Mouse (Mus musculus) hindbrain, embryonic 15.5 days (tissue): ENCODE results near the gene Zfp512b. TPM values are rescaled to one million over a fixed set of nuclear protein-coding genes. Genes with fewer than 3 reads are reported as not detected.

Source experiments
- ATAC-seq: fragments of 200-750 bp; cut with Nextera tagmentation; 2 replicates; pipeline ENCODE4 v1.8.0; 2017; ENCODE audit warnings: low read depth, moderate number of reproducible peaks, moderate TSS enrichment; ENCODE audit not compliant: low FRiP score
- H3K27ac ChIP-seq: fragments of 300-500 bp; sonication (generic); replicated peaks from 2 replicates; pipeline ENCODE4 v1.5.1; 2015; ENCODE audit warnings: mild to moderate bottlenecking, inconsistent platforms
- H3K27me3 ChIP-seq: fragments of 300-500 bp; sonication (generic); 2 replicates; pipeline ENCODE4 v1.6.1; 2015; ENCODE audit warnings: control low read depth, inconsistent platforms
- H3K36me3 ChIP-seq: fragments of 300-500 bp; sonication (generic); 2 replicates; pipeline ENCODE4 v1.6.1; 2015; ENCODE audit warnings: control low read depth, inconsistent platforms
- H3K4me1 ChIP-seq: fragments of 300-500 bp; sonication (generic); replicated peaks from 2 replicates; pipeline ENCODE4 v1.6.1; 2015; ENCODE audit warnings: control low read depth, inconsistent platforms
- H3K4me2 ChIP-seq: fragments of 300-500 bp; sonication (generic); 2 replicates; pipeline ENCODE4 v1.6.1; 2015; ENCODE audit warnings: moderate library complexity, mild to moderate bottlenecking, inconsistent platforms
- H3K4me3 ChIP-seq: fragments of 300-500 bp; sonication (generic); 2 replicates; pipeline ENCODE4 v1.5.1; 2015; ENCODE audit warnings: mild to moderate bottlenecking, inconsistent platforms
- H3K9ac ChIP-seq: fragments of 300-500 bp; sonication (generic); 2 replicates; pipeline ENCODE4 v1.6.1; 2015; ENCODE audit warnings: inconsistent platforms
- H3K9me3 ChIP-seq: fragments of 300-500 bp; sonication (generic); 2 replicates; pipeline ENCODE4 v1.6.1; 2016; ENCODE audit warnings: control low read depth, inconsistent platforms
- WGBS: fragments of 180-500 bp; shearing (Covaris S2); methylation state at CpG from one replicate; pipeline ENCODE4 v1.1.7; 2015; 5-methylcytosine and 5-hydroxymethylcytosine counted together
- polyA plus RNA-seq: library from polyadenylated mRNA; unstranded; fragments of >200 nt; fragmentation: Nextera tagmentation; extraction: Ambion mirVana; gene quantifications from 2 replicates; pipeline ENCODE4 v1.2.1, GENCODE M21; 2015

The Zfp512b gene
- 82.9 and 94.0 TPM in 2 replicates for polyA plus RNA-seq

DNA sequence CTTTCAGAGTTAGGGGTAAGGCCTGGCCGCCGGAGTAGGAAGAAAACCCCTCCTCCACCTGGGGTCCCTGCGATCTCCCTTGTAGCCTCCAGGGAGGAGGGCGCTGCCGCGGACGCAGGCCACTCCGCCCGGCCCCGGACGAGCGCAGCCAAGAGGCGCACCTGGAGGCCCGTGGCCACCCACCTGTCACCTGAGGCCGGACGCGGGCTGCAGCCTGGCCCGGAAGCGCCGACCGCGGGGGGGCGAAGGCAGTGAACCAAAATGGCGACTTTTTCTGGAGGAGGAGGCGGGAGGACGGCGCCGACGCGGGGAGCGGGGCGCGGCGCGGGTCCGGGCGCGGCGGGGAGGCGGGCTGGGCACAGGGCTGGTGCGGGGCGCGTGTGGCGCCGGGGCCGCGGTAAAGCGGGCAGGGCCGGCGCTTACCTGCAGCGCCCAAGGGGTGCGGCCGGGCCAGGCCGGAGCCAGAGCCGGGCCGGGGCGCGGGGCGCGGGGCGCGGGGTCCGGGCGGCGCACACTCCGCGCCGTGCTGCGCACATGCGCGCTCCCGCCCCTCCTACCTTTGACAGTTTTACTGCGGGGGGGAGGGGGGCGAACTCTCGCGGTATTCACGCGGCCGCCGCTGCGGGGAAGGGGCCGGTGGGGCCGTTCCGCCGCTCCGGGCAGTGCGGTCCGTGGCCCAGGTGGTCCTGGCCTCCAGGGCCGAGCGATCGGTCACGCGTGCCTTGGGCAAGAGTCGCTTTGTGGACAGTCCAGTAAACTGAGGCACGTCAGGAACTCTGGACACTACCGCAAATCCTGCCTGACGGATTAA lies at the start of gene Zfp512b:
Gene Zfp512b, minus strand, starts transcription at position 573 of the 811 bp plus-strand sequence.
- peaks cover 43% of the 10 kb centered on the region for H3K36me3 ChIP-seq

DNA sequence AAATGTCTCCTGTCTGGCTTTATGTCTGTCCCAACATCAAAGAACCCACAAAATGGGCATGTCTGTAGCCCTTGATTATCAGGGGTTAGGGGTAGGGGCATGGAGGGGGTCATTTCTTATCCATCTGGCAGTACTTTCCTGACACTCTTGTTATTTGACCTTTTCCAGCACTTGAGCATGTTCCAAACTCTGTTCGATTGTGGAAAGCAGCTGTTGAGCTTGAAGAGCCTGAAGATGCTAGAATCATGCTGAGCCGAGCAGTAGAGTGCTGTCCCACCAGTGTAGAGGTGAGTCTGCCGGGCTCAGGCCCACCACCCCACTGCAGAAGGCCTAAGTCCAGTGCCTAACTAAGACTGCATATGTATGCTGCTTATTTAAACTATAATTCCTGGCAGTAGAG lies 43.3 kb upstream of the Zfp512b start:
- H3K9ac ChIP-seq = no peak overlapping the region
- H3K27me3 ChIP-seq = no peaks in the 10 kb centered on the region
- H3K4me1 ChIP-seq = no peaks in the 10 kb centered on the region
- no peak overlapping the region for H3K4me3 ChIP-seq
- WGBS = 93% methylated on average over 3 of the region's 3 CpGs
- H3K4me2 ChIP-seq = no peak overlapping the region
- peaks cover 78% of the 10 kb centered on the region for H3K36me3 ChIP-seq
- no peaks in the 10 kb centered on the region for H3K9me3 ChIP-seq
- H3K27ac ChIP-seq = no peak overlapping the region
- ATAC-seq = no peak

More for the DNA sequence above, at the start of gene Zfp512b:
- peak; percentile 90 for ATAC-seq
- peak within 1 kb of the TSS; percentile 94 for H3K27ac ChIP-seq
- H3K4me3 ChIP-seq = peak within 1 kb of the TSS; percentile 99
- peak within 1 kb of the TSS; percentile 63 for H3K4me2 ChIP-seq
- H3K27me3 ChIP-seq = no peaks in the 10 kb centered on the region
- peaks cover 47% of the 10 kb centered on the region for H3K4me1 ChIP-seq
- H3K9ac ChIP-seq = peak within 1 kb of the TSS; percentile 97
- no peaks in the 10 kb centered on the region for H3K9me3 ChIP-seq
- WGBS = under 1% methylated on average over 69 of the region's 97 CpGs

DNA sequence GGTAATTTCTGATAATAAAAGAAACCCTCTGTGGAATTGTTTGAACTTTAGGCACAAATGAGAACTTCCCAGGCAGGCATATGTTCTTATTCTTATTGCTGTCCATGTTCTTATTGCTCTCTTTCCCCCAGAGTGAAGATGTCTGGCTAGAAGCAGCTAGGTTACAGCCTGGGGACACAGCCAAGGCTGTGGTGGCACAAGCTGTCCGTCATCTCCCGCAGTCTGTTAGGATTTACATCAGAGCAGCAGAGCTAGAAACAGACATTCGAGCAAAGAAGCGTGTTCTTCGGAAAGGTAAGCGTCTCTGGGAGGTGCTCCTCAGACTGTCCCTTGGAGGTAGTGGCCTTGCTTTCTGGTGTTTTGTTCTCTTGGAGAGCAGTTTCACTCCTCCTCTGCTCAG lies 40.0 kb upstream of the Zfp512b start:
- Histone ChIP-seq H3K9ac (no peak overlapping the region), H3K4me1 (no peaks in the 10 kb centered on the region), H3K4me2 (no peak overlapping the region), H3K27ac (no peak overlapping the region), H3K9me3 (no peaks in the 10 kb centered on the region), H3K36me3 (peaks cover 54% of the 10 kb centered on the region), H3K4me3 (no peak overlapping the region), H3K27me3 (no peaks in the 10 kb centered on the region)
- WGBS = 96% methylated on average over 6 of the region's 6 CpGs
- ATAC-seq = no peak

DNA sequence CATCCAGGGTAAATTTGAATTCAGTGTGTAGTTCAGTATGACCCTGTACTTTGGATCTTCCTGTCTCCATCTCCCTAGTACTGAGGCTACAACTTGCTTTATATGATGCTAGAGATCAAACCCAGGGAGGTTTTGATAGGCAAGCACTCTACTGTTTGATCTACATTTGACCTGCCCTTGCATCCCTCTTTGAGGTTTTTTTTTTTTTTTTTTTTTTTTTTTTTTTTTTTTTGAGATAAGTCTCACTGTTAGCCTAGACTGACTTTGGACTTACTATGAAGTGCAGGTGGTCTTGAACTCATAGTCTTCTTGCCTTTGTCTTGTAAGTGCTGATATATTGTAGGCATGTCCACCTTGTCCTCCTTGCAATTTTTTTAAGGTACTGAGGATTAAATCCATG lies 35.9 kb upstream of the Zfp512b start:
- no peaks in the 10 kb centered on the region for H3K4me1 ChIP-seq
- H3K9me3 ChIP-seq = no peaks in the 10 kb centered on the region
- H3K27ac ChIP-seq = no peak overlapping the region
- H3K36me3 ChIP-seq = peaks cover 31% of the 10 kb centered on the region
- H3K4me2 ChIP-seq = no peak overlapping the region
- no peaks in the 10 kb centered on the region for H3K27me3 ChIP-seq
- H3K9ac ChIP-seq = no peak overlapping the region
- H3K4me3 ChIP-seq = no peak overlapping the region
- ATAC-seq = no peak

DNA sequence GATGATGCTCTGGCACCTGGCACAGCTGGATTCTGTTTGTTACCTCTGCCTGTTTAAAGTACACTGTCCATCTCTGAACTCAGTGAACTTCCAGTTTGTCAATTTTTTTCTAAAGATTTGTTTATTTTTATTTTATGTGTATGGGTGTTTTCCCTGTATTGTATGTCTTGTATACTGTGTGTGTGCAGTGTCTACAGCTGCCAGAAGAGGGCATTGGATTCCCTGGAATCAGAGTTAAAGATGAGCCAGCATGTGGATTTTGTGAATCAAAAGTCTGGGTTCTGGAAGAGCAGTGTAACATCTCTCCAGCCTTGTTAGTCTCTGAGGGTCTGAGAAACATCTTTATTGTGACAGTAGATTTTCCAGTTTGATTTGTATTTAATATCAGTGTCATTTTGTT lies 30.8 kb upstream of the Zfp512b start:
- Histone ChIP-seq H3K4me1 (no peaks in the 10 kb centered on the region), H3K27me3 (no peaks in the 10 kb centered on the region), H3K9ac (no peak overlapping the region), H3K9me3 (no peaks in the 10 kb centered on the region), H3K4me2 (no peak overlapping the region), H3K4me3 (no peak overlapping the region), H3K27ac (no peak overlapping the region), H3K36me3 (peaks cover 50% of the 10 kb centered on the region)
- no peak for ATAC-seq

DNA sequence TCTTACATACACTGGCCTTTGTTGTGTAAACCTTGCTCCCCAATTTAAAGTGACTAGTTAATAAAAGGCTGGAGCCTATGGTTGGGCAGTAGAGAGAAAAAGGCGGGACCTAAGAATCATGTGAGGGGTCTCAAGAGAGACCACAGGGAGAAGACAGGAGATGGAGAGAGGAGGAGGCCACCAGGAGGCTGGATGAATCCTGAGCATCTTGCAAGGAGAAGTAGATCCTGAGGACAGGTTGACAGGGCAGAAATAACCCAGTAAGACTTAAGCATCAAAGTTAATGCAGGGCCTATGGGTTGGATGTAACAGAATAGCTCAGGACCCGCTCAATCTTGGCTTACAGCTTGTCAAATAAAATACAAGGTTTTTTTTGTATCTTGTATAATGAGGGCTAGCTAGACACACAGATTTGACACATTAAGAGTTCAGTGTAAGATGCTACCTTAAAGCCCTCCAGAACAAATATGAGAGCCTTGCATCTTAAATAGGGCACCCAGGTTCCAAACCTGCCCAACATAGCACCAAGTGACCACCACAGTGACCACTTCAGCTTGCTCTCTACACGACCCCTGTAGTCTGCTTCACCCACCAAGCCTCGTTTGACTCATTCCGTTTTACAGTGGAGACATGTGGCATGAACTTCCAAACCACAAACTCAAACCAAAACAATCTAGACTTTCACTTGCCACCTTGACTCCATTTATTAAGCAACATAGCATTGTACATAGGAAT lies 26.3 kb upstream of the Zfp512b start:
- ATAC-seq = no peak
- H3K36me3 ChIP-seq = peaks cover 53% of the 10 kb centered on the region
- WGBS = 89% methylated on average over 5 of the region's 5 CpGs

DNA sequence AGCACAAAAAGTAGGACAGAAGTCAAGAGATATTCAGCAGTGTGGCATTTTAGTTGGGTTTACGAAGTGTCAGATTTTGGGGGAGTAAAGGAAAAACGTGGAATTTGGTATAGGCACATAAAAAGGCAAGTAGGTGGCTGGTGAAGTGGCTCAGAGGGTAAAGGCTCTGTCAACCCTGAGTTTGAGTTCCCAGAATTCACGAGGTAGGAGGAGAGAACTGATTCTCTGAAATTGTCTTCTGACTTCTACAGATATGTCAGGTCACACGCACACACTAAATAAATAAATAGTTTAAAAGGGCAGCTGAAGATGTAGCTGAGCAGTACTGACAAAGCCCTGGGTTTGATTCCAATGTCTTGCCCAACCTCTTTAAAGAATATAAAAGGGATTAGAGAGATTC lies 9.8 kb upstream of the Zfp512b start:
- Histone ChIP-seq H3K4me2 (peak overlapping the region; percentile 77), H3K9ac (peak overlapping the region; percentile 94; the same call in 1 of the 2 replicates), H3K36me3 (no peaks in the 10 kb centered on the region), H3K9me3 (no peaks in the 10 kb centered on the region), H3K4me3 (peak overlapping the region; percentile 91; the same call in 1 of the 2 replicates), H3K27ac (no peak overlapping the region), H3K27me3 (no peaks in the 10 kb centered on the region), H3K4me1 (peaks cover 45% of the 10 kb centered on the region)
- 84% methylated on average over 4 of the region's 4 CpGs for WGBS
- ATAC-seq = no peak

More for the DNA sequence above, 26.3 kb upstream of the Zfp512b start:
- Histone ChIP-seq H3K27me3 (no peaks in the 10 kb centered on the region), H3K4me3 (no peak overlapping the region), H3K4me2 (no peak overlapping the region), H3K27ac (no peak overlapping the region), H3K4me1 (no peaks in the 10 kb centered on the region), H3K9ac (no peak overlapping the region), H3K9me3 (no peaks in the 10 kb centered on the region)

DNA sequence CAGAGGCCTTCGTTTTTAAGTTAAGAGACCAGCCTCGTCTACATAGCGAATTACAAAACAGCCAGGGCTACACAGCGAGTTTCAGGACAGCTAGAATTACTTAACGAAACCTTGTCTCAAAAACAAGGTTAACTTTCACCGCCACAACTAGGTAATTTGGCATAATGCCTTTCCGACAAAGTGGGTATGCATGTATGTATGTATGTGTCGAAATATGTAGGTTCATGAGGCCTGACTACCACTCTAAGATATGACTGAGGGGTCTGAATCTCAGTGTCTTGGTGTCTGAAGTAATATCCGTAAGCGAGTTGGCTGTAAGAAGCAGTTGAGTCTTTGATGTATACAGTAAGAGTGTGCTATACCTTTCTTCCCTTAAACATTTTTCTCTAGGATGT lies 9.1 kb upstream of the Zfp512b start:
- Histone ChIP-seq H3K9me3 (no peaks in the 10 kb centered on the region), H3K9ac (peak overlapping the region; percentile 94), H3K27ac (peak overlapping the region; percentile 85; the same call in 1 of the 2 replicates), H3K36me3 (no peaks in the 10 kb centered on the region), H3K4me3 (peak overlapping the region; percentile 91), H3K4me1 (peaks cover 52% of the 10 kb centered on the region), H3K27me3 (no peaks in the 10 kb centered on the region), H3K4me2 (peak overlapping the region; percentile 77)
- WGBS = 33% methylated on average over 10 of the region's 10 CpGs
- no peak for ATAC-seq

DNA sequence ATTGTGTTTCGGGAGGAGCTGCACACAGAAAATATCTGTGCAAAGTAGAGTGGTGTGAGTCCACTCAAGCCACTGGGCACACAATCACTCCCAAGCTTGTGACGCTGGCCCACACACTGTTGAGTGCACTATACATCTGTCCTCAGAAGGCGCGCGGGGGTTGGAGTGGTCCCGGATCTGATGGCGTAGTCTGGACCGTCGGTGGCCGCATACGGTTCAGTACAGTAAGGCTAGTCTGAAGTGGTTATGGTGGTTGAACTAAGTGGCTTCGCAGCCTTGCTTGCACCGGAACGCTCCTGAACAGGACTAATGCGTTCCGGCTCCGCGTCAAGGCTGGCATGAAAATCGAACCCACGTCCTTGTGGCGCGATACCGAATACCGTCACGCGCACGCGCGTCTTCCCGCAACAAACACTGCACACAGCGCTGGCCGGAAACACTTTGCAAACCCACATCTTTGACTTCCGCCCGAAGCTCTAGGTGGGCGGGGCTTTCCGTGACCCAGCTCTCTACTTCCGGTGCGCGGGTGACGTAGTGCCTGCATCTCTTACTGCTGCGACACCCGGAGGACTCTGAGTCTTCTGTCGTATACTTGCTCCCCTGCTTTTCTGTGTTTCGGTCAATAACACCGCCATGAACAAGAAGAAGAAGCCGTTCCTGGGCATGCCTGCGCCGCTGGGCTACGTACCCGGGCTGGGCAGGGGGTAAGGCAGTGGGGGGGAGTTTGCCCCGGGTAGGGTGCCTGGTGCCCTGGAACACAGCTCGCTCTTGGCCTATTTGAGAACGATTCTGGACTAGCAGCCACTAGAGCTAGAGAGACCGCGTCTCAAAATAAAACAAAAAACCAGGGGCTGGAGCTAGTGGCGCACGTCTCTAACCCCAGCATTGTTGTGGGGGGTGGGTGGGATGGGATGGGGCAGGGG lies 8.5 kb upstream of the Zfp512b start:
- no peaks in the 10 kb centered on the region for H3K9me3 ChIP-seq
- ATAC-seq = peak; percentile 95
- peak overlapping the region; percentile 85 for H3K27ac ChIP-seq
- H3K4me2 ChIP-seq = peak overlapping the region; percentile 77
- no peaks in the 10 kb centered on the region for H3K27me3 ChIP-seq
- H3K4me1 ChIP-seq = peaks cover 54% of the 10 kb centered on the region
- WGBS = 1% methylated on average over 57 of the region's 57 CpGs
- 0 out of 2 replicates have a peak, but pooled peaks cover 6% of the 10 kb centered on the region for H3K36me3 ChIP-seq
- peak overlapping the region; percentile 94 for H3K9ac ChIP-seq
- H3K4me3 ChIP-seq = peak overlapping the region; percentile 91

DNA sequence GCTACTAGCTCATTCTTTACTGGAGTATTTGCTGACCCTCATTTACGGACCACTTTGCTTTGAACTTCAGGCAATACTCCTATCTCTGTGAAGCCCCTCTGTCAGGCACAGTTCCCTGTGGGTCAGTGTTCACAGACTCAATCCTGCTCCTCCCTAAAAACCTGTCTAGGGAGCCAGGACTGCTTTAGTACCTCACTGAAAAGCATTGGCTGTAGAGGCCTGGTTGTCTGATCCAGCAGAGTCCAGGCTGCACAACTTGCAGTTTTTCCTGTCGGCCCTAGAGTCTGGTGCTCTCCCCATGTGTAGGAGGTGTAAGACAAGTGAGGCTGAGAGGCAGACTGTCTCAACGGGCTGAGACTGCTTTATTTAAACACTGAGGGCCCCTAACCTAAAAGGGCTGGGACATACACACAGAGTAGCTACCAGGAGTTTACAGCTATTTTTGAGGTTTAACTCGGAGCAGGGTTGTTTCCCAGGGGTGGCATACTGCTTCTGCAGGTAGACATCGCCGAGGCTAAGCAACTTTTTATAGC lies 7.7 kb upstream of the Zfp512b start:
- H3K4me3 ChIP-seq = peak overlapping the region; percentile 91
- peaks cover 54% of the 10 kb centered on the region for H3K4me1 ChIP-seq
- peak overlapping the region; percentile 85; the same call in 1 of the 2 replicates for H3K27ac ChIP-seq
- H3K36me3 ChIP-seq = 0 out of 2 replicates have a peak, but pooled peaks cover 11% of the 10 kb centered on the region
- ATAC-seq = 0 out of 2 replicates have a peak, but pooled peaks have one; percentile 0
- 67% methylated on average over 6 of the region's 6 CpGs for WGBS
- H3K9ac ChIP-seq = peak overlapping the region; percentile 60
- peak overlapping the region; percentile 77 for H3K4me2 ChIP-seq
- no peaks in the 10 kb centered on the region for H3K27me3 ChIP-seq
- H3K9me3 ChIP-seq = no peaks in the 10 kb centered on the region
